Mouse (Mus musculus): Measurements from ENCODE around the gene Pbld2. TPM values are rescaled to one million over a fixed set of nuclear protein-coding genes. Genes with fewer than 3 reads are reported as not detected.

The Pbld2 gene
- total and polyA plus RNA-seq, 3 experiments = 0.19 to 0.72 (median 0.26) TPM

- Histone ChIP-seq H3K27me3 (replicated peaks) (no peaks in the 10 kb centered on the region), H3K79me2 (replicated peaks; ENCODE audit: control insufficient read depth, extremely low read depth, insufficient read depth, poor library complexity, severe bottlenecking) (peaks cover 13% of the 10 kb centered on the region), H3K36me3 (replicated peaks in 1 of 2; ENCODE audit: control insufficient read depth in 1 of 2, insufficient read depth in 1 of 2, low read length in 1 of 2) (peaks cover 20 to 59% of the 10 kb centered on the region in 2 experiments), H3K4me1 (ENCODE audit: control insufficient read depth in 1 of 2, insufficient read depth in 2 of 2) (peaks cover 9 to 40% of the 10 kb centered on the region in 2 experiments), H3K4me2 (ENCODE audit: insufficient read depth, low read depth, poor library complexity, severe bottlenecking) (peak overlapping the region; percentile 81), H3K27ac (ENCODE audit: insufficient read depth, low read depth) (peak overlapping the region; percentile 49), H3K9ac (ENCODE audit: insufficient read depth, low read depth) (no peak overlapping the region), H3K4me3 (replicated peaks in 1 of 3; ENCODE audit: low read depth in 2 of 3, low read length in 2 of 3, poor library complexity in 1 of 3) (peak overlapping the region; percentile 2 to 22 (median 11)), H3K9me3 (replicated peaks; ENCODE audit: low read length) (no peaks in the 10 kb centered on the region)
- TF ChIP-seq CTCF (conservative IDR thresholded peaks at IDR 0.05 in 1 of 2, IDR thresholded peaks at IDR 0.05 in 1 of 2; ENCODE audit: low read depth in 2 of 2, low read length in 2 of 2) (no peak), TCF12 (IDR thresholded peaks at IDR 0.05; ENCODE audit: low read depth, low read length) (peak; percentile 73), IRF4 (IDR thresholded peaks at IDR 0.05; ENCODE audit: low read depth, low read length) (no peak), ZMIZ1 (IDR thresholded peaks at IDR 0.05; ENCODE audit: low read depth, low read length) (no peak), JUND (conservative IDR thresholded peaks at IDR 0.05; ENCODE audit: low read depth, low read length) (no peak), EP300 (IDR thresholded peaks at IDR 0.05; ENCODE audit: low read length) (peak; percentile 31; the same call in 1 of the 2 replicates), UBTF (IDR thresholded peaks at IDR 0.05; ENCODE audit: low read depth, low read length) (no peak)
- peak; percentile 37 for DNase-seq (ENCODE audit: extremely low read depth)
- in situ Hi-C loops (cut with MboI; ENCODE audit: low pct_ligation_motif_present, low pct_unique_long_range_greater_than_20kb, low sequenced_read_pairs) = no loop called here
- dilution Hi-C loops (cut with MboI; ENCODE audit: extremely low pct_ligation_motif_present, extremely low pct_unique_long_range_greater_than_20kb, low sequenced_read_pairs) = no loop called here
Observed at GRCm38 (mm10) chr10:62984495-62984894, 39.6 kb upstream of the Pbld2 start.

- peak; percentile 54 to 77 for TF ChIP-seq CTCF (conservative IDR thresholded peaks at IDR 0.05 in 1 of 2, IDR thresholded peaks at IDR 0.05 in 1 of 2; ENCODE audit: low read depth in 2 of 2, low read length in 2 of 2)
- TF ChIP-seq MAFK (IDR thresholded peaks at IDR 0.05; ENCODE audit: insufficient replicate concordance, low read length) = no peak
- peak; percentile 28 for TF ChIP-seq SMC3 (IDR thresholded peaks at IDR 0.05; ENCODE audit: low read depth, low read length)
- DNase-seq (ENCODE audit: extremely low read depth) = peak; percentile 25
- Histone ChIP-seq H3K79me2 (replicated peaks; ENCODE audit: control insufficient read depth, extremely low read depth, insufficient read depth, poor library complexity, severe bottlenecking) (peaks cover 3% of the 10 kb centered on the region), H3K9me3 (replicated peaks; ENCODE audit: low read length) (no peaks in the 10 kb centered on the region), H3K36me3 (replicated peaks in 1 of 2; ENCODE audit: control insufficient read depth in 1 of 2, insufficient read depth in 1 of 2, low read length in 1 of 2) (peaks cover 45 to 82% of the 10 kb centered on the region in 2 experiments), H3K4me1 (ENCODE audit: control insufficient read depth in 1 of 2, insufficient read depth in 2 of 2) (peaks cover 7 to 25% of the 10 kb centered on the region in 2 experiments), H3K27ac (ENCODE audit: insufficient read depth, low read depth) (no peak overlapping the region), H3K4me2 (ENCODE audit: insufficient read depth, low read depth, poor library complexity, severe bottlenecking) (no peak overlapping the region), H3K9ac (ENCODE audit: insufficient read depth, low read depth) (no peak overlapping the region), H3K27me3 (replicated peaks) (no peaks in the 10 kb centered on the region), H3K4me3 (replicated peaks in 1 of 3; ENCODE audit: low read depth in 2 of 3, low read length in 2 of 3, poor library complexity in 1 of 3) (no peak overlapping the region)
- dilution Hi-C loops (cut with MboI; ENCODE audit: extremely low pct_ligation_motif_present, extremely low pct_unique_long_range_greater_than_20kb, low sequenced_read_pairs) (no loop called here), in situ Hi-C loops (cut with MboI; ENCODE audit: low pct_ligation_motif_present, low pct_unique_long_range_greater_than_20kb, low sequenced_read_pairs) (no loop called here)
Observed at GRCm38 (mm10) chr10:62987341-62987740, 36.8 kb upstream of the Pbld2 start.

- Histone ChIP-seq H3K9ac (ENCODE audit: insufficient read depth, low read depth) (no peak overlapping the region), H3K27ac (ENCODE audit: insufficient read depth, low read depth) (no peak overlapping the region)
- TF ChIP-seq ZMIZ1 (IDR thresholded peaks at IDR 0.05; ENCODE audit: low read depth, low read length) (no peak), SIN3A (IDR thresholded peaks at IDR 0.05; ENCODE audit: low read length) (no peak), TBP (conservative IDR thresholded peaks at IDR 0.05; ENCODE audit: low read depth, low read length) (no peak), GABPA (IDR thresholded peaks at IDR 0.05; ENCODE audit: insufficient replicate concordance, low read depth, low read length) (no peak), KAT2A (IDR thresholded peaks at IDR 0.05; ENCODE audit: insufficient replicate concordance, low read length) (no peak), ELF1 (IDR thresholded peaks at IDR 0.05; ENCODE audit: low read depth, low read length) (no peak), CHD1 (IDR thresholded peaks at IDR 0.05; ENCODE audit: low read depth, low read length) (no peak), MAX (IDR thresholded peaks at IDR 0.05; ENCODE audit: low read length) (no peak), IRF4 (IDR thresholded peaks at IDR 0.05; ENCODE audit: low read depth, low read length) (no peak), HCFC1 (IDR thresholded peaks at IDR 0.05; ENCODE audit: low read depth, low read length) (no peak), ETS1 (conservative IDR thresholded peaks at IDR 0.05; ENCODE audit: low read depth, low read length) (no peak), SMC3 (IDR thresholded peaks at IDR 0.05; ENCODE audit: low read depth, low read length) (no peak), MAFK (IDR thresholded peaks at IDR 0.05; ENCODE audit: insufficient replicate concordance, low read length) (no peak), MXI1 (IDR thresholded peaks at IDR 0.05; ENCODE audit: low read depth, low read length) (no peak), JUN (IDR thresholded peaks at IDR 0.05; ENCODE audit: insufficient read depth, low read depth, low read length) (no peak), PAX5 (IDR thresholded peaks at IDR 0.05; ENCODE audit: low read length) (no peak)
Observed at GRCm38 (mm10) chr10:62990636-62991035, 33.5 kb upstream of the Pbld2 start.

More at GRCm38 (mm10) chr10:62990636-62991035, 33.5 kb upstream of the Pbld2 start:
- H3K4me3 ChIP-seq (replicated peaks in 1 of 3; ENCODE audit: low read depth in 2 of 3, low read length in 2 of 3, poor library complexity in 1 of 3) = no peak overlapping the region
- no peaks in the 10 kb centered on the region for H3K27me3 ChIP-seq (replicated peaks)
- H3K79me2 ChIP-seq (replicated peaks; ENCODE audit: control insufficient read depth, extremely low read depth, insufficient read depth, poor library complexity, severe bottlenecking) = peaks cover 3% of the 10 kb centered on the region
- no peaks in the 10 kb centered on the region for H3K9me3 ChIP-seq (replicated peaks; ENCODE audit: low read length)
- no peak for DNase-seq (ENCODE audit: extremely low read depth)
- peaks cover 61 to 93% of the 10 kb centered on the region in 2 experiments for H3K36me3 ChIP-seq (replicated peaks in 1 of 2; ENCODE audit: control insufficient read depth in 1 of 2, insufficient read depth in 1 of 2, low read length in 1 of 2)
- H3K4me2 ChIP-seq (ENCODE audit: insufficient read depth, low read depth, poor library complexity, severe bottlenecking) = no peak overlapping the region
- H3K4me1 ChIP-seq (ENCODE audit: control insufficient read depth in 1 of 2, insufficient read depth in 2 of 2) = peaks cover 0 to 1% of the 10 kb centered on the region in 2 experiments; a peak in 1 of 4 replicates
- dilution Hi-C loops (cut with MboI; ENCODE audit: extremely low pct_ligation_motif_present, extremely low pct_unique_long_range_greater_than_20kb, low sequenced_read_pairs) (no loop called here), in situ Hi-C loops (cut with MboI; ENCODE audit: low pct_ligation_motif_present, low pct_unique_long_range_greater_than_20kb, low sequenced_read_pairs) (no loop called here)

All from CH12.LX (cell line).